Mouse (Mus musculus) lung, embryonic 16.5 days (tissue): ENCODE results near the gene Ggt1. TPM values are rescaled to one million over a fixed set of nuclear protein-coding genes. Genes with fewer than 3 reads are reported as not detected.

Experiments used
- ATAC-seq: fragments of 200-750 bp; cut with Nextera tagmentation; 2 replicates; pipeline ENCODE4 v1.8.0; 2017; ENCODE audit warnings: low read depth, mild to moderate bottlenecking, moderate library complexity
- H3K27ac ChIP-seq: fragments of 300-500 bp; sonication (generic); 2 replicates; pipeline ENCODE4 v1.5.1; 2014; ENCODE audit warnings: mild to moderate bottlenecking, control low read depth, low read length
- H3K27me3 ChIP-seq: fragments of 300-500 bp; sonication (generic); 2 replicates; pipeline ENCODE4 v1.6.1; 2014; ENCODE audit warnings: low read depth, low read length, mixed read lengths; ENCODE audit not compliant: control insufficient read depth, insufficient read depth
- H3K36me3 ChIP-seq: fragments of 300-500 bp; sonication (generic); 2 replicates; pipeline ENCODE4 v1.6.1; 2014; ENCODE audit warnings: low read length; ENCODE audit not compliant: control insufficient read depth, insufficient read depth
- H3K4me1 ChIP-seq: fragments of 300-500 bp; sonication (generic); replicated peaks from 2 replicates; pipeline ENCODE4 v1.6.1; 2014; ENCODE audit warnings: low read length, mixed read lengths; ENCODE audit not compliant: control insufficient read depth, insufficient read depth
- H3K4me2 ChIP-seq: fragments of 300-500 bp; sonication (generic); 2 replicates; pipeline ENCODE4 v1.6.1; 2014; ENCODE audit warnings: low read depth, low read length, control low read depth
- H3K4me3 ChIP-seq: fragments of 300-500 bp; sonication (generic); 2 replicates; pipeline ENCODE4 v1.5.1; 2014; ENCODE audit warnings: mild to moderate bottlenecking, low read length, control low read depth
- H3K9ac ChIP-seq: fragments of 300-500 bp; sonication (generic); 2 replicates; pipeline ENCODE4 v1.6.1; 2014; ENCODE audit warnings: low read length, control low read depth
- H3K9me3 ChIP-seq: fragments of 300-500 bp; sonication (generic); 2 replicates; pipeline ENCODE4 v1.6.1; 2016; ENCODE audit warnings: low read length; ENCODE audit not compliant: control insufficient read depth
- WGBS: fragments of 180-500 bp; shearing (Covaris S2); extraction: QIAGEN DNeasy Blood & Tissue Kit; methylation state at CpG from one replicate; pipeline ENCODE4 v1.1.7; 2014; 5-methylcytosine and 5-hydroxymethylcytosine counted together
- polyA plus RNA-seq: library from polyadenylated mRNA; unstranded; fragments of >200 nt; fragmentation: Nextera tagmentation; extraction: Ambion mirVana; gene quantifications from 2 replicates; pipeline ENCODE4 v1.2.1, GENCODE M21; 2015

Ggt1 gene
- polyA plus RNA-seq, 1 experiment from 2014 or later: 2.3 TPM

GRCm38 (mm10) chr10:75625920-75626319 is 64.5 kb downstream of the Ggt1 start:
- Histone ChIP-seq H3K4me2 (no peak overlapping the region), H3K36me3 (no peaks in the 10 kb centered on the region), H3K27ac (no peak overlapping the region), H3K4me1 (peaks cover 4% of the 10 kb centered on the region), H3K27me3 (no peaks in the 10 kb centered on the region), H3K9me3 (no peaks in the 10 kb centered on the region), H3K9ac (no peak overlapping the region), H3K4me3 (no peak overlapping the region)
- no peak for ATAC-seq
- WGBS: 23% methylated on average over 6 of the region's 6 CpGs

DNA sequence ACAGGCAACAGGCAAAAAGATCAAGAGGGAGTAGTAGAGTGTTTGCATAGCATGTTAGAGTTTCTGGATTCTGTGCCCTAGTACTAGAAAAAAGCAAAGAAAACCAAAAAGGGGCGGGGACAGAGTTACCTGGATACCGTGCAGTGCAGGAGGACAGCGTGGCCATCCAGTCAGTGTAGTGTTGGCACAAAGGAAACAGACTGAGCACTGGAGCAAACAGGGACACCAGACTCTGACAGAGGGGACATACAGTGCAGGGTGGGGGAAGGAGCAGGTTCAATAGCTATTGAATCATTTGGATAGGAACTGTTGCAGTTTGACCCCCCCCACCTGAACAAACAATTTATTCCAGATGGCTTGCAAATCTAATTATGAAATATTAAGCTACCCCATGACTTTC is 65.6 kb downstream of the Ggt1 start:
- H3K4me3 ChIP-seq: no peak overlapping the region
- no peaks in the 10 kb centered on the region for H3K36me3 ChIP-seq
- peak; percentile 90 for ATAC-seq
- no peaks in the 10 kb centered on the region for H3K9me3 ChIP-seq
- peaks cover 4% of the 10 kb centered on the region for H3K4me1 ChIP-seq
- H3K9ac ChIP-seq: no peak overlapping the region
- no peak overlapping the region for H3K4me2 ChIP-seq
- no peaks in the 10 kb centered on the region for H3K27me3 ChIP-seq
- 49% methylated on average over 3 of the region's 3 CpGs for WGBS
- H3K27ac ChIP-seq: peak overlapping the region; percentile 16; the same call in 1 of the 2 replicates

DNA sequence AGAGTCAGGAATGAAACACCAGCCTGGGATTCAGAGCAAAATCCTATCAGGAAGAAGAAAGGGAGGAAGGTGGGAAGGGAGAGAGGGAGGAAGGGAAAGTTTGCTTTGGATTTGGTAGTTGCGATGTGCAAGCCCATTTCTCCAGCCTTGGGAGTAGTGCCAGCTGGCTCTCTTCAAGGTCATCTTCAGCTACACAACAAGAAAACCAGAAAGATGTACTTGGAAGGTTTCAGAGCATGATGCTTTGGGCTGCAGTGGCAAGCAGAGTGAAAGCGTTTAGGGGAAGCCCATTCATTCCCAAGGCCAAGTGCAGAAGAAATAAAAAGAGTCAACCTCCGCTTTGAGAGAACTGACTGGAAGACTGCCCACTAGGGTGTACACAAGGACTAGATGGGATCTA is 66.1 kb downstream of the Ggt1 start:
- H3K36me3 ChIP-seq: no peaks in the 10 kb centered on the region
- peak overlapping the region; percentile 16; the same call in 1 of the 2 replicates for H3K27ac ChIP-seq
- no peak for ATAC-seq
- no peaks in the 10 kb centered on the region for H3K27me3 ChIP-seq
- 43% methylated on average over 3 of the region's 3 CpGs for WGBS
- H3K9ac ChIP-seq: no peak overlapping the region
- H3K4me1 ChIP-seq: peaks cover 4% of the 10 kb centered on the region
- no peaks in the 10 kb centered on the region for H3K9me3 ChIP-seq
- H3K4me3 ChIP-seq: no peak overlapping the region
- no peak overlapping the region for H3K4me2 ChIP-seq

DNA sequence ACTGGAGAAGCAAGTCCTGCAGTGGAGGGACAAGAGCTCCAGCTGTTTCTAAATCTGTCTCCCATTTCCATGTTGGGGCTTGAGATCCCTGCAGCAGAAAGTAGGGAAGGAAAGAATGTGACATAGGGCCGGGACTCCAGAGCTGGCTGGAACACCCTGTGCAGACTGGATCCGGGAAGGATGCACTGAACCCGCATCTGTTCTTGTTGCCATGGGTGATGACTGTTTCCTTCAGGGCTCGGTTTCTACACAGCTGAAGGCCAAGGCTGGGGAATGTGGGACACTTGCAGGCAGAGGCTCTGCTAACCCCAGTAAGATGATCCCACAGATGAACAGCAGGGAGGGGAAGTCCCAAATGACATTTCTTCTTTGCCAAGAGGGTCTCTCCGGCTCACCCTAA is 71.2 kb downstream of the Ggt1 start:
- no peak overlapping the region for H3K27ac ChIP-seq
- ATAC-seq: peak; percentile 32
- WGBS: 49% methylated on average over 5 of the region's 5 CpGs

GRCm38 (mm10) chr10:75633048-75633447 is 71.6 kb downstream of the Ggt1 start:
- no peaks in the 10 kb centered on the region for H3K4me1 ChIP-seq
- H3K27me3 ChIP-seq: no peaks in the 10 kb centered on the region
- no peaks in the 10 kb centered on the region for H3K36me3 ChIP-seq
- WGBS: 77% methylated on average over 5 of the region's 5 CpGs
- H3K4me3 ChIP-seq: no peak overlapping the region
- H3K9me3 ChIP-seq: no peaks in the 10 kb centered on the region
- no peak overlapping the region for H3K4me2 ChIP-seq
- no peak overlapping the region for H3K27ac ChIP-seq
- H3K9ac ChIP-seq: no peak overlapping the region
- ATAC-seq: peak; percentile 24; the same call in 1 of the 2 replicates

More for the DNA sequence above, 71.2 kb downstream of the Ggt1 start:
- Histone ChIP-seq H3K9ac (no peak overlapping the region), H3K4me1 (no peaks in the 10 kb centered on the region), H3K4me2 (no peak overlapping the region), H3K27me3 (no peaks in the 10 kb centered on the region), H3K36me3 (no peaks in the 10 kb centered on the region), H3K9me3 (no peaks in the 10 kb centered on the region), H3K4me3 (no peak overlapping the region)

- Histone ChIP-seq H3K27me3 (no peaks in the 10 kb centered on the region), H3K4me3 (no peak overlapping the region), H3K27ac (no peak overlapping the region), H3K9ac (no peak overlapping the region), H3K4me2 (no peak overlapping the region), H3K9me3 (no peaks in the 10 kb centered on the region), H3K36me3 (no peaks in the 10 kb centered on the region), H3K4me1 (no peaks in the 10 kb centered on the region)
- 71% methylated on average over 12 of the region's 14 CpGs for WGBS
- no peak for ATAC-seq
Observed at GRCm38 (mm10) chr10:75633576-75634139, 72.3 kb downstream of the Ggt1 start.

- H3K36me3 ChIP-seq: no peaks in the 10 kb centered on the region
- 95% methylated on average over 8 of the region's 8 CpGs for WGBS
- H3K4me2 ChIP-seq: no peak overlapping the region
- no peaks in the 10 kb centered on the region for H3K9me3 ChIP-seq
- no peak overlapping the region for H3K4me3 ChIP-seq
- H3K9ac ChIP-seq: no peak overlapping the region
- H3K27ac ChIP-seq: no peak overlapping the region
- H3K4me1 ChIP-seq: no peaks in the 10 kb centered on the region
- no peaks in the 10 kb centered on the region for H3K27me3 ChIP-seq
- ATAC-seq: no peak
Observed at GRCm38 (mm10) chr10:75634610-75635009, 73.2 kb downstream of the Ggt1 start.

- no peaks in the 10 kb centered on the region for H3K27me3 ChIP-seq
- H3K4me2 ChIP-seq: no peak overlapping the region
- H3K4me1 ChIP-seq: no peaks in the 10 kb centered on the region
- WGBS: 66% methylated on average over 14 of the region's 14 CpGs
- no peak for ATAC-seq
- H3K9ac ChIP-seq: no peak overlapping the region
- H3K27ac ChIP-seq: no peak overlapping the region
- no peaks in the 10 kb centered on the region for H3K36me3 ChIP-seq
- H3K4me3 ChIP-seq: no peak overlapping the region
- no peaks in the 10 kb centered on the region for H3K9me3 ChIP-seq
Observed at GRCm38 (mm10) chr10:75635019-75635692, 73.8 kb downstream of the Ggt1 start.

DNA sequence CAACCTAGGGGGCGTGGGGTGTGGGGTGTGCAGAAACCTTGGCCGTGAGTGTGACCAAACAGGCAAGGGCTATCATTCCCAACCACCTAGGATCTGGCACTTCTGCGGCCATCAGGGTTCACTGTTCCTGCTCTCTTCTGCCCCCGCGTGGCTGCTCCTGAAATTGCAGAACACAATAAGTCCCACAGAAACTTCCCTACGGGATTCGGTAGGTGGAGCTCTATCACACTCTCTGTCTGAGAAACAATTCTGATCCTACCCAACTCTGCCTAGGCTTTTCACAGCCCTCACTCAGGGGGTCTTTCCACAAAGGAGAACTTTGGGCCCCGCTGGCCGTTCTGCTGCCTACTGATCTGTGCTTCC is 74.3 kb downstream of the Ggt1 start:
- Histone ChIP-seq H3K9me3 (no peaks in the 10 kb centered on the region), H3K4me3 (no peak overlapping the region), H3K27ac (no peak overlapping the region), H3K27me3 (no peaks in the 10 kb centered on the region), H3K4me2 (no peak overlapping the region), H3K9ac (no peak overlapping the region), H3K36me3 (no peaks in the 10 kb centered on the region), H3K4me1 (no peaks in the 10 kb centered on the region)
- ATAC-seq: peak; percentile 37; the same call in 1 of the 2 replicates
- WGBS: 4% methylated on average over 9 of the region's 9 CpGs
